Mouse (Mus musculus) colon, adult 2 months (tissue): ENCODE data around the gene Vil1. TPM values are rescaled to one million over a fixed set of nuclear protein-coding genes. Genes with fewer than 3 reads are reported as not detected.

ENCODE experiments used
- polyA plus RNA-seq: library from polyadenylated mRNA; depleted of rRNA; stranded (reverse); fragments of >200 nt; gene quantifications from 2 replicates; pipeline ENCODE4 v1.2.3, GENCODE M21; 2012; rRNA removed

Vil1 gene
- polyA plus RNA-seq: 160 and 174 TPM in 2 replicates

GRCm38 (mm10) chr1:74408589-74409504, at the start of gene Vil1:
Vil1 (plus strand) TSS chr1:74409376.

GRCm38 (mm10) chr1:74361812-74362211, 47.4 kb upstream of the Vil1 start, which contains the start of gene Catip:
Catip (plus strand) TSS chr1:74362108.

GRCm38 (mm10) chr1:74374980-74375379, 34.2 kb upstream of the Vil1 start, which contains the start of gene Slc11a1:
Slc11a1 (plus strand) TSS chr1:74375195.

GRCm38 (mm10) chr1:74390924-74391748, 18.0 kb upstream of the Vil1 start, which contains the start of gene Ctdsp1:
Ctdsp1 (plus strand) TSS chr1:74391509.

Other genes with a start within 250 kb of the Vil1 start
- not detected in 2 replicates for gene Cxcr1, start 214.7 kb upstream of the Vil1 start, polyA plus RNA-seq
- 211 and 224 TPM in 2 replicates for gene Arpc2, start 173.3 kb upstream of the Vil1 start, polyA plus RNA-seq
- gene Gpbar1, start 130.8 kb upstream of the Vil1 start, polyA plus RNA-seq: 5.9 and 7.2 TPM in 2 replicates
- gene Aamp, start 124.6 kb upstream of the Vil1 start, polyA plus RNA-seq: 143 and 167 TPM in 2 replicates
- gene Pnkd, start 124.4 kb upstream of the Vil1 start, polyA plus RNA-seq: 74.0 and 103 TPM in 2 replicates
- gene Tmbim1, start 103.8 kb upstream of the Vil1 start, polyA plus RNA-seq: 547 and 710 TPM in 2 replicates
- gene Catip, start 47.3 kb upstream of the Vil1 start, polyA plus RNA-seq: 0.74 and 0.82 TPM in 2 replicates
- 24.8 and 26.6 TPM in 2 replicates for gene Slc11a1, start 34.2 kb upstream of the Vil1 start, polyA plus RNA-seq
- gene Ctdsp1, start 17.9 kb upstream of the Vil1 start, polyA plus RNA-seq: 118 and 150 TPM in 2 replicates
- gene Cnot9, start 96.7 kb downstream of the Vil1 start, polyA plus RNA-seq: 15.5 and 16.0 TPM in 2 replicates
- 0.39 and 0.48 TPM in 2 replicates for gene Plcd4, start 133.5 kb downstream of the Vil1 start, polyA plus RNA-seq
- 2.5 and 3.0 TPM in 2 replicates for gene Usp37, start 134.9 kb downstream of the Vil1 start, polyA plus RNA-seq
- 10.1 and 10.3 TPM in 2 replicates for gene Zfp142, start 178.9 kb downstream of the Vil1 start, polyA plus RNA-seq
- gene Bcs1l, start 178.9 kb downstream of the Vil1 start, polyA plus RNA-seq: 11.6 and 12.0 TPM in 2 replicates
- 31.5 and 35.7 TPM in 2 replicates for gene Rnf25, start 192.0 kb downstream of the Vil1 start, polyA plus RNA-seq
- 1.9 and 4.1 TPM in 2 replicates for gene Stk36, start 192.1 kb downstream of the Vil1 start, polyA plus RNA-seq